Mouse (Mus musculus) forebrain, embryonic 15.5 days (tissue): ENCODE results near the gene Plpp7. TPM values are rescaled to one million over a fixed set of nuclear protein-coding genes. Genes with fewer than 3 reads are reported as not detected.

Experiments used
- microRNA-seq: library from miRNA; unstranded; fragments of <30 nt; microRNA quantifications from one replicate; pipeline ENCODE4, GENCODE M21; 2016
- polyA plus RNA-seq: library from polyadenylated mRNA; unstranded; fragments of >200 nt; fragmentation: Nextera tagmentation; extraction: Ambion mirVana; gene quantifications from 2 replicates; pipeline ENCODE4 v1.2.1, GENCODE M21; 2015

Plpp7 gene
- polyA plus RNA-seq, 1 experiment from 2014 or later, result 16.4 TPM

Small RNA genes lying within 50 kb of the gene (microRNA-seq; reads per million reads assigned to microRNA genes)
- gene Mir7674, result not detected

Other genes starting within 250 kb of the Plpp7 start
- 3.2 TPM in 2 replicates for gene Fibcd1, start 249.5 kb upstream of the Plpp7 start, polyA plus RNA-seq
- 2.9 TPM in 2 replicates for gene Lamc3, start 208.2 kb upstream of the Plpp7 start, polyA plus RNA-seq
- gene Aif1l, start 145.4 kb upstream of the Plpp7 start, polyA plus RNA-seq, result 46.8 and 52.2 TPM in 2 replicates
- gene Nup214, start 121.1 kb upstream of the Plpp7 start, polyA plus RNA-seq, result 72.9 and 77.6 TPM in 2 replicates
- 0.46 and 0.54 TPM in 2 replicates for gene Fam78a, start 10.7 kb upstream of the Plpp7 start, polyA plus RNA-seq
- 76.2 and 88.8 TPM in 2 replicates for gene Prrc2b, start 55.6 kb downstream of the Plpp7 start, polyA plus RNA-seq
- gene Pomt1, start 141.1 kb downstream of the Plpp7 start, polyA plus RNA-seq, result 29.9 and 34.5 TPM in 2 replicates
- gene Uck1, start 164.6 kb downstream of the Plpp7 start, polyA plus RNA-seq, result 91.5 and 95.3 TPM in 2 replicates
- 24.7 and 27.4 TPM in 2 replicates for gene Golga2, start 191.9 kb downstream of the Plpp7 start, polyA plus RNA-seq
- 369 and 379 TPM in 2 replicates for gene Swi5, start 192.5 kb downstream of the Plpp7 start, polyA plus RNA-seq